Mouse (Mus musculus) erythroblast, embryonic 14.5 days (primary cell): ENCODE results near the gene Fbln7.

Experiments used
- GATA1 ChIP-seq: IDR thresholded peaks from 2 replicates; pipeline ENCODE4 v1.6.1; 2012; ENCODE audit warnings: low read length, inconsistent platforms, mixed read lengths
- TAL1 ChIP-seq: IDR thresholded peaks from 3 replicates; pipeline ENCODE4 v1.6.1; 2012; ENCODE audit warnings: low read length, inconsistent platforms, mixed read lengths

DNA sequence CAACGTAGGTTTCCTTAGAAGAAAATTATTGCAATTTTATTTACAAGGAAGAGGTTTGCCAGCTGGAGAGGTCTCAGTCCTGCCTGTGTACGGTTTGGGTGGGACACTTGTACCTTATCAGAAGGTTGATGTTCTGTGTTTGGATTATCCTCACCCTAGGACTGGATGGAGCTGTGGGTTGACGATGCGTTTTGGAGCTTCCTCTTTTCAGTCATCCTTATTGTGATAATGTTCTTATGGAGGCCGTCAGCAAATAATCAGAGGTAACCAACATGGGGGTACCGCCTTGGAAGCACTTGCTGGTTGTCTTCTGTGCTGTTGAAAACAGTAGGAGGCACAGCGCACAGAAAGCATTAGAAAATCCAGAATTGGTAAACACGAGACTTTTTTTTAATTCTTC lies 20.3 kb upstream of the Fbln7 start:
- no peak for TF ChIP-seq GATA1
- TF ChIP-seq TAL1: no peak
